Mouse (Mus musculus) MN1 (cell line): ENCODE results near the gene Gm45213.

Experiments
- DNase-seq: peaks from one replicate; pipeline ENCODE4 v3.0.0-alpha.2; 2016; ENCODE audit warnings: low spot score

Gene Gm45213

GRCm38 (mm10) chr7:66043552-66044459 is at the start of gene Gm45213:
Gm45213 (plus strand) TSS chr7:66043602.
- no peak for DNase-seq

GRCm38 (mm10) chr7:66001035-66001754 is 42.2 kb upstream of the Gm45213 start:
- DNase-seq = no peak

- no peak for DNase-seq
Observed at GRCm38 (mm10) chr7:66001797-66002196, 41.6 kb upstream of the Gm45213 start.

- no peak for DNase-seq
Observed at GRCm38 (mm10) chr7:66003447-66003846, 40.0 kb upstream of the Gm45213 start.

GRCm38 (mm10) chr7:66003865-66004638 is 39.4 kb upstream of the Gm45213 start:
- no peak for DNase-seq

GRCm38 (mm10) chr7:66005066-66005465 is 38.3 kb upstream of the Gm45213 start:
- no peak for DNase-seq

- DNase-seq = no peak
Observed at GRCm38 (mm10) chr7:66008161-66008891, 35.1 kb upstream of the Gm45213 start.

- no peak for DNase-seq
Observed at GRCm38 (mm10) chr7:66008892-66009273, 34.5 kb upstream of the Gm45213 start.

- no peak for DNase-seq
Observed at GRCm38 (mm10) chr7:66010518-66010917, 32.9 kb upstream of the Gm45213 start.

GRCm38 (mm10) chr7:66027747-66028146 is 15.7 kb upstream of the Gm45213 start:
- DNase-seq = peak; percentile 16

- peak; percentile 89 for DNase-seq
Observed at GRCm38 (mm10) chr7:66028766-66029512, 14.5 kb upstream of the Gm45213 start.

- no peak for DNase-seq
Observed at GRCm38 (mm10) chr7:66036809-66037208, 6.6 kb upstream of the Gm45213 start.

GRCm38 (mm10) chr7:66038261-66038660 is 5.1 kb upstream of the Gm45213 start:
- DNase-seq = peak; percentile 66

- peak; percentile 49 for DNase-seq
Observed at GRCm38 (mm10) chr7:66038730-66039129, 4.7 kb upstream of the Gm45213 start.

GRCm38 (mm10) chr7:66040026-66040814 is 3.2 kb upstream of the Gm45213 start:
- DNase-seq = no peak

GRCm38 (mm10) chr7:66044617-66045016 is 1.2 kb downstream of the Gm45213 start:
- DNase-seq = no peak

GRCm38 (mm10) chr7:66046921-66047918 is 3.8 kb downstream of the Gm45213 start:
- no peak for DNase-seq

GRCm38 (mm10) chr7:66047975-66048374 is 4.6 kb downstream of the Gm45213 start:
- DNase-seq = no peak
